Mouse (Mus musculus) inflammation-experienced regulatory T-cells (primary cell): ENCODE data around the gene Fam193b. TPM values are rescaled to one million over a fixed set of nuclear protein-coding genes. Genes with fewer than 3 reads are reported as not detected.

Source experiments
- polyA plus RNA-seq, 2 experiments: library from polyadenylated mRNA; unstranded; fragments of 100-300 nt; shearing (Covaris generic); gene quantifications; one replicate each; pipeline ENCODE4 v1.2.1; 2017

Gene Fam193b
- polyA plus RNA-seq = 10 to 100 TPM; 53.3 to 66.9 TPM

DNA sequence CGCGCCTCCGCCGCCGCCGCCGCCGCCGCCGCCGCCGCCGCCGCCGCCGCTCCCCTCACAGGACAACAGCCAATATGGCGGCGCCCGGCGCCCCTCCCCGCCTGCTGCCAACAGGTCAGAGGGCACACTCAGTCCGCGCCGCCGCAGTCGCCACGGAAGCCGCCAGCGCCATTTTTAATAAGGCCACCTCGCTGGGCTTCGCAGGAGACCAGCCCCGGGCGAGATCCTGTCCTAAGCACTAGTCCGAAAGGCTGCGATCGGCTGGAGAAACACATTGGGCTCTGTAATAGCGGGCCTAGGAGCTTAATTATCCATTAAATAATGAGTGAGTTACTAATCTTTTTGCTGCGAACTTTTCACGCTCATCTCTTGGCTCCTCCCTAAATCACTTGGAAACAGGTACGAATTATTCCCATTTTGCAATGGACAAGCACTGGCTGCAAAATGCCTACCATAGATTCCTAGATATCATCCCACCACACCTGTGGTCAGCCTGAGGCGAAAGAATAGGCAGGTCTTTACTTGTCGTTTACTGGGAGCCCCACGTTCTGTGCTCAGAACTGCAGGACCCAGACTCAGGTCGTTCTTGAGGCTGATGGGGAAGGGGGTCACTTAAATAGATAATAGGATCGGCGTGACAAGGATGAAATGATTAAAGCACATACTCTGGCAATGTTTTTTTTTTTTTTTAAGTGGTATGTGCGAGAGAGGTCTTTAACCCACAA is at the start of gene Fam193b:
TSS of gene Fam193b (minus strand) at position 94 of the 725 bp plus-strand sequence.

DNA sequence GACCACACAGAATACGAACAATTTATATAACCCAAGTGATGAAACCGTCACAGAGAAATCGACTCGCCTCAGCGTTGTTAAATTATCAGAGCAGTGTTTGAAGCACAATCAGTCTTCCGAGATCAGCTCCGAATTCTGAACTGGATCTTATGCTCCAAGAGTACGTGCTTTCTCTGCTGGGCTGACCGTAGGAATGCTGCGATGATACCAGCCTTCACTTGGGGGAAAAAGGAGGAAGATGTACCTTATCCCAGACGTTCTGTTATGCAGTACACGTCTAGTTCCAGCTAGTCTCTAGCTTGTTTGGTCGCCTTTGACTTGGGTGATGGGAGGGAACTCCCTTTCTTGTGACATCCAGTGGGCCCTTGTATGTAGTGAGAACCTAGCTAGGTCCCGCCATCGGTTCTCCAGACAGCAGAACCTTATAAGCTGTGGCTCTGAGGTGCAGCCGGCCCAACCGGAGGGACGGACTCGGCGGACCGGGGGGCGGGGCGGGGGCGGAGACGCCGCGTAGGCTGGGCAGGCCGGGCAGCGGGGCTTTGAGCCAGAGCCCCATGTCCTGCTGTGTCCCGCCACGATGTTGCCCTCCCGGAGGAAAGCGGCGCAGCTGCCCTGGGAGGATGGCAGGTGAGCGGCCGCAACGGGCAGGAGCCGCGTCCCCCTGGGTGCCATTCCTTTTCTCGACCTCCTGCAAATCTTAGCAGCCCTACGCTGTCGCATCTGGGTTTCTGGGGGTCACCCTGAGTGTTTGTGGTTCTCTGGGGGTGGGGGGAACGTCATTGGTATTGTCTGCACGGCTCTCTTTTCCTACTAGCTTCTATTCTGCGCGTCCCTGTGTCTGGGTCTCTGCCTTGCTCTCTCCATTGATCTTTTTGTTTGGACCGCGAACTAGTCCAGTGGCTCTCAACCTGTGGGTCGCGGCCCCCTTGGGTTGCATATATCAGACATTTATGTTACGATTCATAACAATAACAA is 28.9 kb upstream of the Fam193b start, which contains the start of gene B4galt7:
TSS of gene B4galt7 (plus strand) at position 331 of the 975 bp plus-strand sequence.

GRCm38 (mm10) chr13:55573432-55573831 is 2.5 kb upstream of the Fam193b start, which contains the start of gene Tmed9:
Tmed9 (plus strand) TSS chr13:55573732.

GRCm38 (mm10) chr13:55536194-55537175 is 34.4 kb downstream of the Fam193b start, which contains the start of gene Ddx41:
Ddx41 (minus strand) TSS chr13:55536658.

GRCm38 (mm10) chr13:55529198-55529915 is 41.6 kb downstream of the Fam193b start, which contains the start of gene Dok3:
Dok3 (minus strand) TSS chr13:55529296.

DNA sequence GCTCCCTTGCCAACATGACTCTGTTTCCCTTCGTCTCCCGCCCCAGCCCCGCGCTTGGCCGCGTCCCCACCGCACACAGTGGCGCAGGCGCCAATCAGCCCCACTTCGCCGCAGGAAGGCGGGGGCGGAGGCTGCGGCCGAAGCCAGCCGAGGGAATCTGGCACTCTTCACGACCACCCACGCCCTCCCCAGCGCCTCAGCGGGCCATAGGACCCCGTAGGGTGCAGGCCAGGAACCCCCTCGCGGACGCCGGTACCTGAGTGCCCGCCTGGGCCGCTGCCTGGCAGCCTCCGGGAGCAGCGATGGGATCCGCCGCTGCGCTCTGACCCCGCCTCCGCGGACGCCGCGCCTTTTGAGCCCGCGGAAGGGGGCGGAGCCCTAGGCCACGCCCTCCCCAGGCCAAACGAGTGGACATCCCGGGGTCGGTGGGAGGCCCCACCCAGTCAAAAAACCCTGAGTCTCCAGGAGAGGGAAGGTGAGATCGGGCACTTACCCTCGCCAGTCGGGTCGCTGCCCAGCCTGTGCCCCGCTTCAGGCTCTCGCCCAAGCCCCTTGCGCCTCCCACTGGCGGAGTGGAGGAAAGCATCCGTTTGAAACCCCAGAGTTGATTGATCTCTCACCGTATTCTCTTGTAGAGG is 57.7 kb downstream of the Fam193b start, which contains the start of gene Pdlim7:
TSS of gene Pdlim7 (minus strand) at position 566 of the 638 bp plus-strand sequence.

Other genes starting within 250 kb of the Fam193b start
- 100 to 1,000 TPM; 157 to 162 TPM for gene Rab24, start 249.2 kb downstream of the Fam193b start, polyA plus RNA-seq
- 1 to 10 TPM in 1 of 2 experiments, under 1 TPM in 1; 0.51 to 1.2 TPM for gene Mxd3, start 241.3 kb downstream of the Fam193b start, polyA plus RNA-seq
- gene Lman2, start 208.3 kb downstream of the Fam193b start, polyA plus RNA-seq = 100 to 1,000 TPM; 138 to 149 TPM
- 100 to 1,000 TPM; 144 to 172 TPM for gene Rgs14, start 201.4 kb downstream of the Fam193b start, polyA plus RNA-seq
- gene Slc34a1, start 172.9 kb downstream of the Fam193b start, polyA plus RNA-seq = under 1 TPM; 0.05 to 0.13 TPM
- gene Pfn3, start 155.9 kb downstream of the Fam193b start, polyA plus RNA-seq = not detected
- not detected for gene F12, start 144.3 kb downstream of the Fam193b start, polyA plus RNA-seq
- gene Grk6, start 126.0 kb downstream of the Fam193b start, polyA plus RNA-seq = 100 to 1,000 TPM; 281 to 356 TPM
- 1 to 10 TPM; 1.7 to 2.1 TPM for gene Prr7, start 106.9 kb downstream of the Fam193b start, polyA plus RNA-seq
- gene Dbn1, start 83.0 kb downstream of the Fam193b start, polyA plus RNA-seq = not detected
- gene Pdlim7, start 57.4 kb downstream of the Fam193b start, polyA plus RNA-seq = 10 to 100 TPM; 14.8 to 15.1 TPM
- 1 to 10 TPM; 2.4 to 8.6 TPM for gene Dok3, start 41.8 kb downstream of the Fam193b start, polyA plus RNA-seq
- 10 to 100 TPM; 78.5 to 92.3 TPM for gene Ddx41, start 34.5 kb downstream of the Fam193b start, polyA plus RNA-seq
- 100 to 1,000 TPM; 266 to 288 TPM for gene Tmed9, start 2.6 kb upstream of the Fam193b start, polyA plus RNA-seq
- gene B4galt7, start 28.8 kb upstream of the Fam193b start, polyA plus RNA-seq = 10 to 100 TPM; 37.2 to 52.2 TPM
- 10 to 100 TPM; 32.7 to 40.6 TPM for gene Caml, start 51.9 kb upstream of the Fam193b start, polyA plus RNA-seq
- 10 to 100 TPM; 60.5 to 74.3 TPM for gene Ddx46, start 63.9 kb upstream of the Fam193b start, polyA plus RNA-seq
- gene B230219D22Rik, start 122.0 kb upstream of the Fam193b start, polyA plus RNA-seq = 10 to 100 TPM; 19.0 to 26.0 TPM
- 10 to 100 TPM; 51.4 to 65.6 TPM for gene Txndc15, start 143.5 kb upstream of the Fam193b start, polyA plus RNA-seq
- 10 to 100 TPM; 50.3 to 54.4 TPM for gene Pcbd2, start 156.2 kb upstream of the Fam193b start, polyA plus RNA-seq
- 1 to 10 TPM in 1 of 2 experiments, not detected in 1; 1.6 TPM for gene Catsper3, start 213.4 kb upstream of the Fam193b start, polyA plus RNA-seq